Mouse (Mus musculus) stomach, postnatal 0 days (tissue): ENCODE measurements around the gene Htr6. TPM values are rescaled to one million over a fixed set of nuclear protein-coding genes. Genes with fewer than 3 reads are reported as not detected.

Experiments used
- ATAC-seq: fragments of 200-750 bp; cut with Nextera tagmentation; 2 replicates; pipeline ENCODE4 v1.8.0; 2017; ENCODE audit not compliant: low FRiP score, low TSS enrichment
- DNase-seq: peaks from one replicate; pipeline ENCODE4 v3.0.0-alpha.2; 2016; ENCODE audit warnings: low spot score
- H3K27ac ChIP-seq: fragments of 300-500 bp; sonication (generic); replicated peaks from 2 replicates; pipeline ENCODE4 v1.5.1; 2014; ENCODE audit warnings: mild to moderate bottlenecking, control low read depth
- H3K27me3 ChIP-seq: fragments of 300-500 bp; sonication (generic); 2 replicates; pipeline ENCODE4 v1.6.1; 2014; ENCODE audit warnings: low read length; ENCODE audit not compliant: control insufficient read depth, insufficient read depth
- H3K36me3 ChIP-seq: fragments of 300-500 bp; sonication (generic); 2 replicates; pipeline ENCODE4 v1.6.1; 2014; ENCODE audit warnings: low read length, mixed read lengths; ENCODE audit not compliant: control insufficient read depth, insufficient read depth
- H3K4me1 ChIP-seq: fragments of 300-500 bp; sonication (generic); replicated peaks from 2 replicates; pipeline ENCODE4 v1.6.1; 2014; ENCODE audit warnings: antibody characterized with exemption; ENCODE audit not compliant: control insufficient read depth, insufficient read depth
- H3K4me2 ChIP-seq: fragments of 300-500 bp; sonication (generic); replicated peaks from 2 replicates; pipeline ENCODE4 v1.6.1; 2014; ENCODE audit warnings: low read depth, mild to moderate bottlenecking, control low read depth, moderate library complexity
- H3K4me3 ChIP-seq: fragments of 300-500 bp; sonication (generic); 2 replicates; pipeline ENCODE4 v1.5.1; 2014; ENCODE audit warnings: low read depth, low read length, control low read depth
- H3K9ac ChIP-seq: fragments of 300-500 bp; sonication (generic); 2 replicates; pipeline ENCODE4 v1.6.1; 2014; ENCODE audit warnings: mild to moderate bottlenecking, low read length, control low read depth, mixed read lengths
- H3K9me3 ChIP-seq: fragments of 300-500 bp; sonication (generic); 2 replicates; pipeline ENCODE4 v1.6.1; 2016; ENCODE audit warnings: low read length; ENCODE audit not compliant: control insufficient read depth
- CTCF ChIP-seq: IDR thresholded peaks from 2 replicates; pipeline ENCODE4 v1.5.1; 2016; ENCODE audit warnings: antibody characterized with exemption, low read depth, mild to moderate bottlenecking, moderate library complexity
- EP300 ChIP-seq: optimal IDR thresholded peaks from 2 replicates; pipeline ENCODE3; 2016; ENCODE audit warnings: antibody characterized with exemption
- WGBS: fragments of 180-500 bp; shearing (Covaris S2); extraction: QIAGEN DNeasy Blood & Tissue Kit; methylation state at CpG from one replicate; pipeline ENCODE4 v1.1.7; 2014; 5-methylcytosine and 5-hydroxymethylcytosine counted together
- polyA plus RNA-seq: library from polyadenylated mRNA; unstranded; fragments of >200 nt; fragmentation: Nextera tagmentation; extraction: Ambion mirVana; gene quantifications from 2 replicates; pipeline ENCODE4 v1.2.1, GENCODE M21; 2015

The Htr6 gene
- polyA plus RNA-seq, 1 experiment from 2014 or later, result not detected

- Histone ChIP-seq H3K4me1 (peaks cover 10% of the 10 kb centered on the region), H3K4me2 (peak overlapping the region; percentile 97), H3K4me3 (peak overlapping the region; percentile 81), H3K9me3 (0 out of 2 replicates have a peak, but pooled peaks cover 3% of the 10 kb centered on the region), H3K9ac (peak overlapping the region; percentile 85), H3K27ac (peak overlapping the region; percentile 77; the same call in 1 of the 2 replicates), H3K36me3 (no peaks in the 10 kb centered on the region), H3K27me3 (no peaks in the 10 kb centered on the region)
- TF ChIP-seq CTCF, result no peak
- DNase-seq, result peak; percentile 52
- 7% methylated on average over 28 of the region's 28 CpGs for WGBS
- no peak for ATAC-seq
These were observed 16.3 kb upstream of the Htr6 start for GRCm38 (mm10) chr4:139091478-139092355.

DNA sequence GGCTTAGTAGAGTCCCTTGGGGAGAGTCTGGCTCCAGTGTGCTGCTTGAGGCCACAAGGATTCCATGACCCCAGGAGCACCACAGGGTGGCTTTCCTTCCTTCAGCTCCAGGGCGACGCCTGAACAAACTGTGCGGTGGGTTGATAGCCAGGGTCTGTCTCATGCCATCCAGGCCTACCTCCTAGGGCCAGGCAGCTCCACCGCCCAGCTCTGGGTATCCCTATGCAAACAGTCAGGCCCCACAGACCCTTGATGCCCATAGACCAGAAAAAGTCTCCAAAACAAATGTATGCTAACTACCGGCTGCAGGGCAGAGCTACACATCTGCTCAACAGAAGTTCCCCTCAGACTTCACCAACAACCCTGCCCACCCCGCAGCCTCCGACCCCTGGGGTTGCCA, 15.7 kb upstream of the Htr6 start:
- TF ChIP-seq EP300 (no peak), CTCF (no peak)
- Histone ChIP-seq H3K36me3 (no peaks in the 10 kb centered on the region), H3K27me3 (no peaks in the 10 kb centered on the region), H3K4me3 (peak overlapping the region; percentile 81), H3K27ac (no peak overlapping the region; the same call in 1 of the 2 replicates), H3K9ac (peak overlapping the region; percentile 85; the same call in 1 of the 2 replicates), H3K9me3 (0 out of 2 replicates have a peak, but pooled peaks cover 3% of the 10 kb centered on the region), H3K4me1 (peaks cover 10% of the 10 kb centered on the region), H3K4me2 (peak overlapping the region; percentile 97)
- ATAC-seq (no peak), DNase-seq (no peak)
- 49% methylated on average over 7 of the region's 7 CpGs for WGBS

GRCm38 (mm10) chr4:139090303-139090940, 15.1 kb upstream of the Htr6 start:
- H3K27ac ChIP-seq, result peak overlapping the region; percentile 24; the same call in 1 of the 2 replicates
- no peak for TF ChIP-seq CTCF
- no peak for TF ChIP-seq EP300

DNA sequence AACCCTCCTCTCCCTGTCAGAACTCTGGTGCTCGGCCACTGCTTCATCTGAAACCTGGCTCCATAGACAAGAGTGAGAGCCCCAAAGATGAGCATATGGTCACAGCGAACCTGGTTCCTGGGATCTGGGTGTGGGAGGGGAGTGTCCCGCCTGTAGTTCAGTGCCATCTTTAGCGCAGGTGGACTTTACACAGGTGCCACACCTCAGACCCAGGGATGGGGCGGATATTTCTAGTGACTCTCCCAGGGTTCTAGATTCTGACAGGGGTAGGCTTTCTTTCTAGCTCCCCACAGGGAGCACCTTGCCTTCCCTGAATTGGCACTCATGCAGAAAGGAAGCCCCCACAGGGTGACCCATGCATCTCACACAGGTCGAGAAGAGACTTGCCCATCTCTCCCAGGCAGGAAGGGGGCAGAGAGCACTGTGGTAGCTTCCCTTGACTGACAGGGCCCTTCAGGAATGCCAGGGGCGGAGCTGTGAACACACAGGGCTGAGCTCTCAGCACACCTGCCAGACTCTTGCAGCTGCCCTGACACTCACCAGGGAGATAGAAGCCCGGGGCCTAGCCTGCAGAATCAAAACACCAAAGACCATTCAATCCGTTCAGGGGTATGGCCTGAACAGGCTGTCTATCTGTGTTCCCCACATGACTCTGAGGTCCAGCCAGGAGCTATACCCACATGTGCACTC, 13.8 kb upstream of the Htr6 start:
- ATAC-seq (no peak), DNase-seq (peak; percentile 42)
- Histone ChIP-seq H3K4me3 (no peak overlapping the region), H3K4me1 (peaks cover 5% of the 10 kb centered on the region), H3K4me2 (no peak overlapping the region), H3K9ac (no peak overlapping the region), H3K27me3 (no peaks in the 10 kb centered on the region), H3K27ac (no peak overlapping the region), H3K9me3 (no peaks in the 10 kb centered on the region), H3K36me3 (peaks cover 6% of the 10 kb centered on the region)
- TF ChIP-seq CTCF, result no peak
- TF ChIP-seq EP300, result no peak
- 69% methylated on average over 9 of the region's 9 CpGs for WGBS

More at GRCm38 (mm10) chr4:139090303-139090940, 15.1 kb upstream of the Htr6 start:
- no peaks in the 10 kb centered on the region for H3K36me3 ChIP-seq
- H3K9me3 ChIP-seq, result 0 out of 2 replicates have a peak, but pooled peaks cover 3% of the 10 kb centered on the region
- no peaks in the 10 kb centered on the region for H3K27me3 ChIP-seq
- peak overlapping the region; percentile 97 for H3K4me2 ChIP-seq
- peak overlapping the region; percentile 43 for H3K9ac ChIP-seq
- 51% methylated on average over 15 of the region's 15 CpGs for WGBS
- H3K4me3 ChIP-seq, result no peak overlapping the region
- H3K4me1 ChIP-seq, result peaks cover 9% of the 10 kb centered on the region
- DNase-seq (peak; percentile 65), ATAC-seq (no peak)

DNA sequence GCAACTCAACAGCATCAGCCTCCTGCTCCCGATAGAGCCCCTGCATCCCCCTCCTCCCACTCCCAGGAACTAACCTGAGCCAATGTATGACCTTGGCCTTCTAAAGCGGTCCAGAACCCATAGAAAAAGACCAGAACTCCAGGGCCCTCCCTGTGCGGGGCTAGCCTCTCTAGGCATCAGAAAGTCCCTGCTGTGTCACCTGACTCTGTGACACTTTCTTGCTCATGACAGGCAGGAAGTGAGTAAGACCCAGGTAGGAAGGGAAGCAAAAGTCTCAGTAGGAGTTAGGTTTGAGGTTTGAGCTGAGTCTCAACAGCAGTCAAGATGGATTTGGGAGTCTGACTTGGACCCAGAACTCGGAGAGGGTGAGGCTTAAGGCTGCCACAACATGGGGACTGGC, 11.6 kb upstream of the Htr6 start:
- no peaks in the 10 kb centered on the region for H3K9me3 ChIP-seq
- DNase-seq, result no peak
- H3K4me1 ChIP-seq, result peaks cover 5% of the 10 kb centered on the region
- no peak overlapping the region for H3K27ac ChIP-seq
- no peak overlapping the region for H3K9ac ChIP-seq
- H3K27me3 ChIP-seq, result no peaks in the 10 kb centered on the region
- TF ChIP-seq CTCF, result no peak
- no peak for TF ChIP-seq EP300
- ATAC-seq, result no peak
- peaks cover 6% of the 10 kb centered on the region for H3K36me3 ChIP-seq
- H3K4me3 ChIP-seq, result no peak overlapping the region
- no peak overlapping the region for H3K4me2 ChIP-seq
- WGBS, result 73% methylated on average over 4 of the region's 4 CpGs
